Mouse (Mus musculus): ENCODE results near the gene Srp68. TPM values are rescaled to one million over a fixed set of nuclear protein-coding genes. Genes with fewer than 3 reads are reported as not detected.

Srp68 gene
- polyA plus RNA-seq, 1 experiment from 2014 or later = 62.4 TPM

DNA sequence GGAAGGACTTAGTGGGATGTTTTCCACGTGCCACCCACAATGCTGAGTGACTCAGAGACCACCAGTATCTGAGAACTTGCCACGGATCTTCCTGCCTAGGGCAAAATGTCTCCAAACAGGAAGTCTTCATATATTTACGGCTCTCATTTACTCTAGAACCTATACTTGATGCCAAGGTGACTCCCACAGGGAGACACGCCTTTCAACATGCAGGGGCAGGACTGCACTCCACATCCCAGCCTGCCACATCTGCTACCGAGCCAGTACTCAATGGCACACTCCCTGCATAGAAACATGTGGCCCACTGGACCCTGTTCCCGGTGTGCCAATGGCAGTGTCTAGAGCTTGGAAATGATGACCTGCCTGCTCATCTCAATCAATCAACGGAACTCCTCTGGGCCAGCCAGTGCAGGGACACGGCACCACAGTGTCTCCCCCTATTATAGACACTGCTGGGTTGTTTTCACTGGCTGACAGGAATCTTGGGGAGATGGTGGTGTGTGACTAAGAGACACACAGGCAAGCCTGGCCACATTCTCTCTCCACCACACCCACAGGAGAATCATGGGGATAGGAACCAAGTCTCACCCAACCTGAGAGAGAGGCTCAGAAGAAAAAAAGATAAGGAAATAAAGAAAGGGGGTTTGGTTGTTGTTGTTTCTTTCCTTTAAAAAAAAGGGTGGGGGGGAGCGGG is 17.9 kb downstream of the Srp68 start:
- Histone ChIP-seq H3K36me3 (replicated peaks) (peaks cover 55% of the 10 kb centered on the region), H3K27ac (no peak overlapping the region), H3K9me3 (no peaks in the 10 kb centered on the region), H3K4me1 (no peaks in the 10 kb centered on the region), H3K4me2 (no peak overlapping the region), H3K27me3 (replicated peaks) (no peaks in the 10 kb centered on the region), H3K9ac (no peak overlapping the region), H3K4me3 (no peak overlapping the region)
- 93% methylated on average over 9 of the region's 9 CpGs for WGBS
- no peak for ATAC-seq (replicated peaks)

- Histone ChIP-seq H3K9ac (no peak overlapping the region), H3K4me3 (no peak overlapping the region), H3K27me3 (replicated peaks) (no peaks in the 10 kb centered on the region), H3K9me3 (no peaks in the 10 kb centered on the region), H3K27ac (no peak overlapping the region), H3K4me2 (no peak overlapping the region), H3K36me3 (replicated peaks) (peaks cover 55% of the 10 kb centered on the region), H3K4me1 (no peaks in the 10 kb centered on the region)
- 90% methylated on average over 22 of the region's 22 CpGs for WGBS
- ATAC-seq (replicated peaks) = no peak
Observed at GRCm38 (mm10) chr11:116255090-116255981, 18.7 kb downstream of the Srp68 start.

DNA sequence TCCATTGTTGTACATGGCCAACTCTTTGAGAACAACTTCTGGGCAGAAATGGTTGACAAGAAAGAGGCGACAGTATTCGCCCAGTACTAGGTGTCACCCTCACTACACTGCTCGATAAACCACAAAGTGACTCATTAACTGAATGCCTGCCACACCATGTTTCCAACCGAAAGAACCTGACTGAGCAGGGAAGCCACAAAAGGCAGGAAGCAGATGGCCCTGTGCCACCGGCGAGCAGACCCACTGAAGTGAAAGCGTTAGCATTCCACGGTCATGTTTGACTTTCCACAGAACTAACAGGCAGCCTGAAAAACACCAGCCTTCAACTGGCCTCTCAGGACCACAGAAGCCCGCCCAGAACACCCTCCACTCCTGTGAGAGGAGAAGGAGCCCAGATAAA is 19.4 kb downstream of the Srp68 start:
- Histone ChIP-seq H3K27me3 (replicated peaks) (no peaks in the 10 kb centered on the region), H3K27ac (no peak overlapping the region), H3K9me3 (no peaks in the 10 kb centered on the region), H3K4me3 (no peak overlapping the region), H3K36me3 (replicated peaks) (peaks cover 54% of the 10 kb centered on the region), H3K9ac (no peak overlapping the region), H3K4me1 (no peaks in the 10 kb centered on the region), H3K4me2 (no peak overlapping the region)
- ATAC-seq (replicated peaks) = no peak
- WGBS = 94% methylated on average over 9 of the region's 9 CpGs

- no peak for ATAC-seq (replicated peaks)
Observed at GRCm38 (mm10) chr11:116253076-116253600, 20.9 kb downstream of the Srp68 start.

GRCm38 (mm10) chr11:116250898-116251297 is 23.1 kb downstream of the Srp68 start:
- H3K4me2 ChIP-seq = no peak overlapping the region
- H3K4me1 ChIP-seq = no peaks in the 10 kb centered on the region
- H3K9me3 ChIP-seq = no peaks in the 10 kb centered on the region
- H3K4me3 ChIP-seq = no peak overlapping the region
- no peak overlapping the region for H3K9ac ChIP-seq
- H3K36me3 ChIP-seq (replicated peaks) = peaks cover 73% of the 10 kb centered on the region
- 94% methylated on average over 8 of the region's 8 CpGs for WGBS
- H3K27me3 ChIP-seq (replicated peaks) = no peaks in the 10 kb centered on the region
- H3K27ac ChIP-seq = no peak overlapping the region
- no peak for ATAC-seq (replicated peaks)

More at GRCm38 (mm10) chr11:116253076-116253600, 20.9 kb downstream of the Srp68 start:
- Histone ChIP-seq H3K4me2 (no peak overlapping the region), H3K9me3 (no peaks in the 10 kb centered on the region), H3K4me3 (no peak overlapping the region), H3K9ac (no peak overlapping the region), H3K27ac (no peak overlapping the region), H3K4me1 (no peaks in the 10 kb centered on the region), H3K27me3 (replicated peaks) (no peaks in the 10 kb centered on the region), H3K36me3 (replicated peaks) (peaks cover 57% of the 10 kb centered on the region)
- 86% methylated on average over 3 of the region's 3 CpGs for WGBS

- no peak for ATAC-seq (replicated peaks)
- no peaks in the 10 kb centered on the region for H3K27me3 ChIP-seq (replicated peaks)
- no peaks in the 10 kb centered on the region for H3K9me3 ChIP-seq
- no peak overlapping the region for H3K9ac ChIP-seq
- peaks cover 75% of the 10 kb centered on the region for H3K36me3 ChIP-seq (replicated peaks)
- H3K4me3 ChIP-seq = no peak overlapping the region
- no peak overlapping the region for H3K4me2 ChIP-seq
- no peaks in the 10 kb centered on the region for H3K4me1 ChIP-seq
- no peak overlapping the region for H3K27ac ChIP-seq
- WGBS = 87% methylated on average over 14 of the region's 14 CpGs
Observed at GRCm38 (mm10) chr11:116247502-116248222, 26.4 kb downstream of the Srp68 start.

GRCm38 (mm10) chr11:116245616-116246015 is 28.4 kb downstream of the Srp68 start:
- WGBS = 76% methylated on average over 6 of the region's 6 CpGs
- no peak for ATAC-seq (replicated peaks)
- Histone ChIP-seq H3K27ac (no peak overlapping the region), H3K4me3 (no peak overlapping the region), H3K36me3 (replicated peaks) (peaks cover 56% of the 10 kb centered on the region), H3K27me3 (replicated peaks) (no peaks in the 10 kb centered on the region), H3K9ac (no peak overlapping the region), H3K9me3 (no peaks in the 10 kb centered on the region), H3K4me2 (no peak overlapping the region), H3K4me1 (no peaks in the 10 kb centered on the region)

- Histone ChIP-seq H3K4me3 (no peak overlapping the region), H3K36me3 (replicated peaks) (peaks cover 46% of the 10 kb centered on the region), H3K9ac (no peak overlapping the region), H3K4me1 (no peaks in the 10 kb centered on the region), H3K27ac (no peak overlapping the region), H3K4me2 (no peak overlapping the region), H3K9me3 (no peaks in the 10 kb centered on the region), H3K27me3 (replicated peaks) (no peaks in the 10 kb centered on the region)
- 94% methylated on average over 8 of the region's 8 CpGs for WGBS
- no peak for ATAC-seq (replicated peaks)
Observed at GRCm38 (mm10) chr11:116244580-116244979, 29.4 kb downstream of the Srp68 start.

- Histone ChIP-seq H3K4me3 (no peak overlapping the region), H3K9me3 (no peaks in the 10 kb centered on the region), H3K27ac (no peak overlapping the region), H3K4me2 (no peak overlapping the region), H3K4me1 (0 out of 2 replicates have a peak, but pooled peaks cover 2% of the 10 kb centered on the region), H3K27me3 (replicated peaks) (peaks cover 16% of the 10 kb centered on the region; the same call in 1 of the 2 replicates), H3K9ac (no peak overlapping the region), H3K36me3 (replicated peaks) (peaks cover 19% of the 10 kb centered on the region)
- 52% methylated on average over 12 of the region's 12 CpGs for WGBS
- no peak for ATAC-seq (replicated peaks)
Observed at GRCm38 (mm10) chr11:116241744-116242235, 32.2 kb downstream of the Srp68 start.

- peaks cover 18% of the 10 kb centered on the region; the same call in 1 of the 2 replicates for H3K27me3 ChIP-seq (replicated peaks)
- no peak overlapping the region for H3K4me2 ChIP-seq
- H3K4me1 ChIP-seq = 0 out of 2 replicates have a peak, but pooled peaks cover 2% of the 10 kb centered on the region
- H3K36me3 ChIP-seq (replicated peaks) = 0 out of 2 replicates have a peak, but pooled peaks cover 2% of the 10 kb centered on the region
- no peak overlapping the region for H3K27ac ChIP-seq
- 12% methylated on average over 7 of the region's 7 CpGs for WGBS
- H3K9me3 ChIP-seq = no peaks in the 10 kb centered on the region
- H3K4me3 ChIP-seq = no peak overlapping the region
- no peak for ATAC-seq (replicated peaks)
- H3K9ac ChIP-seq = no peak overlapping the region
Observed at GRCm38 (mm10) chr11:116239797-116240196, 34.2 kb downstream of the Srp68 start.

DNA sequence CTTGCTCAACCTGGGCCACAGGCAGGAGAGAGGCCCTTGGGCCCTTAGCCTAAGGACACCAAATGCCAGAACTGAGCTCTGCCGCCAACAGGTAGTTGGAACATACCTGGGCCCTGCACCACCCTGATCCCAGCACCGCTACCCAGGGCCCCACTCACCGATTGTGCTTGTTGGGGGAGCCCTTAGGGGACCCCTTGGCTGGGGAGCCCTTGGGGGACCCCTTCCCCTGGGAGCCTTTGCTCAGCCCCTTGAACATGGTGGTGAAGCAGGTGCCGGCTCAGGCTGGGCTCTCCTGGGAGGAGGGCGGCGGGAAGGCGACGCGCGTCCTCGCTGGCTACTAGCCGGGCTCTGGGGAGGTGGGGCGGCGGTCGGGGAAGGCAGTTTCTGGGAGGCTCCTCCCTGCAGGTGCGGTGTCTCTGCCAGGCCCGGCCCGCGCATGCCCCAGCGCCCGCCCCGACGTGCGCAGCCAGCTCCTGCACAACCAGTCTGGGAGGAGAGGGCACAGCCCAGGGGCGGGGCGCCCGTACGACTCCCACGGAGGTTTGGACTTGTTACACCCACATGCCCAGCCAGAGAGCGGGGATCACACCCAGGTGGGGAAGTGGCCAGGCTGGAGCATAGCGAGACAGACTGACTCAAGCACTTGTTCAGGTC is 36.1 kb downstream of the Srp68 start, which contains the start of gene Evpl:
TSS of gene Evpl (minus strand) at position 336 of the 654 bp plus-strand sequence.
- 11% methylated on average over 30 of the region's 31 CpGs for WGBS
- no peak within 1 kb of the TSS for H3K27ac ChIP-seq
- no peaks in the 10 kb centered on the region for H3K9me3 ChIP-seq
- peaks cover 18% of the 10 kb centered on the region; the same call in 1 of the 2 replicates for H3K27me3 ChIP-seq (replicated peaks)
- no peak within 1 kb of the TSS for H3K4me2 ChIP-seq
- no peak within 1 kb of the TSS for H3K9ac ChIP-seq
- H3K4me1 ChIP-seq = 0 out of 2 replicates have a peak, but pooled peaks cover 2% of the 10 kb centered on the region
- ATAC-seq (replicated peaks) = no peak
- H3K4me3 ChIP-seq = no peak within 1 kb of the TSS
- H3K36me3 ChIP-seq (replicated peaks) = no peaks in the 10 kb centered on the region
